Mouse (Mus musculus) kidney, postnatal 4 days (tissue): ENCODE data around the gene Wdr75.

Experiments used
- DNase-seq, 2 experiments: peaks; one replicate each; pipeline ENCODE4 v3.0.0; 2021; ENCODE audit warnings: mixed read lengths in 2 of 2

Gene Wdr75

DNA sequence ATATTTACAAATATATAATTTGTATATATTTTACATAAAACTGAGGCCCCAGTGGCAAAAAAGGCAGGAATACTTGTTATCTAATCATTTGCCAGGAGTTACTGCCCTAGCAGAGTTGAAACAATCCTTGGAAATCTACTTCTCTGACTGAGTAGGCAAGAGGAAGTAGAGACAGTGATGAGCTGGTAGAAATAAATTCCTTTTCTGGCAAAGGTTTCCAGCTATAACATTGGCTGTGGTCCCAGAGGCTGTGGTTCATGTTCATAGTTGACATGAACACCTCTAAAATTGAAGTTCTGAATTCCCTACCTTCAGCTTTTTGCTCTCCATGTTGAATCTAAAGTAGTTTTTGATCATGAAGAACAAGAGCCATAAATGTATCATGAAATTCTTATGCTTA lies 43.3 kb downstream of the Wdr75 start:
- DNase-seq = no peak

DNA sequence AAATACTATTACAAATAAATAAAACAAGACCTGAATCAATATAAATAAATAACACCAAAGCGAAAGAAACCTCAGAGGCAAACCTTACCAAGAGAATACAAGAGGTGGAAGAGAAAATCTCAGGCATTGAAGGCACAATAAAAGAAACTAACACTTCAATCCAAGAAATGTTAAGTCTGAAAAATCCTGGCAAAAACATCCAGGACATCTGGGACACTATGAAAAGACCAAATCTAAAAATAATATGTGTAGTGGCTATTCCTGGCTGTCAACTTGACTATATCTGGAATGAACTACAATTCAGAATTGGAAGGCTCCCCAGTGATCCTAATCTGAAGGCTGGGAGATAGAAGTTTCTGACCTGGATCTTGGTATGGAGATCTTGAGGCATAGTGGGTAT lies 50.5 kb downstream of the Wdr75 start:
- no peak for DNase-seq

DNA sequence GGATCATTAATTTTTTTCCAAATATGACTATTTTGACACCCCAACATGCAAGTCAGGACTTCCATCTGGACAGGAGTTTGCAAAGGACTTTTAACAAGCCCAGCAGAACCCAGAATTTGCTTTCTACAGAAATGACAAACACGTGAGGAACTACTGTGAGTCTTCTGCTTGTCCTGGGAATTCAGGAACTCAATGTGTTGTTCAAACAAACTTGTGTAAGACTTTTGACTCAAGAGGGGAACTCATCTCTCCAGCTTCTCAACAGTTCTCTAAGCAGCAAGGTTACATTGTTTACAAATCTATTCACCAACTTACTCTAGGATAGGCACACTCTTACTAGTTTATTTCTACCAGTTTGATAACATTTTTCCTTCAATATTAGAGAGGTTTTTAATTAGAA lies 63.1 kb downstream of the Wdr75 start:
- DNase-seq = no peak

DNA sequence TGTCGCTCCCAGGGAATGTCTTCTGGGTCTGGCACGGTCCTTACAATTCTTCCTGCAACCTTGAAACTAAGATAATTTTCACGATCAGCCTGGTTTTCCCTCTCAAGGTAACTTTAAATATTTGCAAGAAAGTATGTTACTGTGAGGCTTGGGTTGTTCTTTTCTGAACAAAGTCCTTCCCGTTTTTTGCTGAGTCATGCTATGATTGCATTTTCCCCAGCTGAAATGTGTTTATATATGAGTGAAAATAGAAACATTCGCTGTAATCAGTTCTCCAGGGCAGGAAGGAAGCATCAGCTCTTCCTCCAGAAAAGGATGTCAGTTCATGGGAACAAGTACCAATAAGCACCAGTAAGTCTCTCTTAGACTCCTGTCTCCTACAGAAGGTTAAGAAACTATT lies 65.4 kb downstream of the Wdr75 start:
- no peak for DNase-seq

DNA sequence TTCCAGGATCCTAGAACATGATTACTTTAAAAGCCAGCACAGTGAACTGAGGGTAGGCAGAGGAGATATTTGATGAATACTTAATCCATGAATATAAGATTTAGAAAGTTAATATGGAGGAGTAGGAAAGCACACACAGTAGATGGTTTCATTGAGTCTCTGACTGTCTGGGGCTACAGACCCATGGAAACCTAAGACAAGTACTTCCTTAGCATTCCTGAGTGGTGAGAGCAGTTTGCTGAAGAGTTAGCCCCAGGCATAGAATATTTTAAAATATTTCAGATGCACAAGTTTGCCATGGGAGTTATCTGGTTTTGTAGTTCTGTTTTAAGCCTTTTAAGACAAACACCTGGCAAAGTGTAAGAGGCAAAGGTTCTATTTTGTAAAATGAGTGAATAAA lies 66.2 kb downstream of the Wdr75 start:
- DNase-seq = no peak

DNA sequence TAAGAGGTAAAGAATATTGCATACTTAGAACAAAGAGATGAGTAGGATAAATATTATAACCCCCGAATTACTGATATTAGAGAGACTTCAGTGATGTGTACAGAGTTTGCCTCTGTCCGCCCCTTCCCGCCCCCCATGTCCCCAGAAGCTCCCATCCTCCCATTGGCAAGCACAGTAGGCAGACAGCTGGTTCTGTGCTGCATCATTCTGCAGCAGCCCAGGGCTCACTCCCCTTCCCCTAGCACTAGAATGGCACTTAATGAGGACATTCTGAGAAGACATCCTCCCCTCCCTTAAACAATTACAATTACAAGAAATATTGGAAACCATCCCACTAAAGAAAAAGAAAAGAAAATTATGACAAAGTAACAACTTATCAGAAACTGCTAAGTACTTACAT lies 68.7 kb downstream of the Wdr75 start:
- peak; percentile 32 to 43 for DNase-seq

DNA sequence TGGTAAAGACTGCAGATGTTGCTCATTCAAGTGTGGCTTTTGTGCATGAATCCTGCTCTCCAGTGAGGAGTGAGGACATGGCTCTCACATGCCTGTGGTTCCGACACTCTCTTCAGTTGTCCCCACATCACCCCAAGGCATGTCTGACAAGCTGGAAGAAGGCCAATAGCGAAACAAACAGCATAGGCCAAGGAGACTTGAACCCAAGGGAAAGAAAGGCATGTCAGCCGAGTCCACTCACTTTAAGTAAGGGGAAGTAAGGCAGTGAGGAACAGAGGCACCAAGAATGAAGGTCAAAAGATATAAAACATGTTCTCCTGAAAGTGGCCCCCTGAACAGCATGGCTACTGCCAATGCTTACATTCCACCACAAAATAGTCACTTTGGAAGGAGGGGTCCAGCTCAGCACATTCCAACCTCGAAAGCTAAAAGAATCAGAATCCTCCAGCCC lies 69.6 kb downstream of the Wdr75 start:
- peak; percentile 57 to 68 for DNase-seq

DNA sequence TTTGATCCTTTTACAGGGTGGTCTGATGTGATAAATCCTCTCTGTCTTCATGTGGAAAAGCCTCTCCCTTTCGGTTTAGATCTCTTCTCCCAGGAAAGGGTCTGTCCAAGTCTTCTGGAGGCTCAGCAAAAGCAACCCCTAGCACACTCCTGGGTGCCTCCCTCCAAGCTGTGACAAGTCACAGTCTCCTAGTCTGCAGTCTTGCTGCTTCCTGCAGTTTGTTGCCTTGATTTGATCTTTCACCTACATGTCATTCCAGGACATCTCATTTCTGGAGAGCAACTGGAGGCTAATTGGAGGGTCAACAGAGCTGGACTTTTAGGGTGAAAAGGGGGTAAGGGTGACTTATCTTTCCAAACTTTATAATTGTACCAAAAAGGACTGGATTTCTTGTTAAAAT lies 70.3 kb downstream of the Wdr75 start:
- DNase-seq = peak; percentile 31 to 46

DNA sequence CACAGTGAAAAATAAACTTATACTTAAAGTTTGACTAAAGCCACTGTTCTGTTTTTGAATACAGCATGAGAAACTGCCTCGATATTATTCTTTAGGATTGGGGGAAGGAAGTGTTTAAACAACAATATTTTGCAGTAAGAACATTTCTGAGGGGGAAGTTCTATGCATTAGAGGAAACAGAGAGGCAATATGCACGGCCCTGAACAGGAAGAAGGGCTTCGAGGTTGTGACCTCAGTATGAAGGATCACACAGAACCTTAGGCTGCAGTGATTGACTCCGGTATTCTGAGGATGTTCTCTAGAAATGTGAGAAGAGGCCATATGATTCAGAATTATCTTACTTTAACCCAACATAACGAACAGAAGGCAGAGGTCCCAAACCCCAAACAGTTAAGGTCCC lies 70.8 kb downstream of the Wdr75 start:
- no peak for DNase-seq

DNA sequence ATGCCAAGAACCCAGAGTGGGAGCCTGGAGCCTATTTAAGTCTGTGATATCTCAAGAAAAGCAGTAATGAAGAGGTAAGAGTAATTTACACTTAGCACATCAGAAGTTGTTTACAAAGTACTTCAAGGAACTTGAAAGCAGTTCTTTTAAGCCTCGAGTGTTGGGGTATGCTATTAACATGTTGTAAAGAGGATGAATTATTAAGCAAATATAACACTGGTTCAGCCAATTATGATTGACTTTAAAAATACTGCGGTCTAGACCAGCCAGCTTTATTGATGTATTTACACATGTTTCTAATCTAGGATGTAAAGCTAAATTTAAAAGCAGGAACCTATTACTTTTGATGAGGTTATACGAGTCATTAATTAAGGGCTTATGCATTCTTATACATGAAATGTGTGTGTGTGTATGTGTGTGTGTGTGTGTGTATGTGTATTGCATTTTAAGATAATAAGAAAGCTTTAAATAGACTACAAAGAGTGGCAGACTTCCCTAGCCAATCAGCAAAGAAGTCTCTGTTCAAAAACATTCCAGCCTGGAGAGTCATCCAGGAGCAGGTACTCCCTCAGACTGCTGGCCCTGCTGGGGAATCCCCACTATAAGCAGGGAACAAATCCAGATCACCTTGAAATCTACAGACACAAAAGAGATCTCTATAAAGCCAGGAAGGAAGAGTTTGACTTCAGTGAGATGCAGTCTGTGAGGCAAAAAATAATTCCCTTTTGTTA lies 71.5 kb downstream of the Wdr75 start:
- DNase-seq = peak; percentile 17 to 20

DNA sequence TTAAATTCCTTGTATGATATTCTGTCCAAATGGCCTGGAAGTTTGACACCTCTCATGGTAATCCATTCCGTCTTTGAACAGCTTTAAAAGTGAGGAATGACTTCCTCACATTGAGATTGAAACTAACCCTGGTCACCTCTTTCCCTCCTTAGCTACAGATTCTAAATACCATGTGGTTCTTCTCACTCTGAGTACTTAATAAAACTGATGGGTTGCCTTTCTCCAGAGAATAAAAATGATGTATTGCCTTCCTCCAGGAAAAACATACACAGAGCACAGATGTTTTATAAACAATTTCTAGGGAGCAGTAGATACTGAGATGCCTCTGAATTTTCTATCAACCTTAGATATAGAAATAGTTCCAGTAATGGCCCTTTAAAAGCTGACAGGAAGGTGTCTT lies 73.1 kb downstream of the Wdr75 start:
- no peak for DNase-seq

DNA sequence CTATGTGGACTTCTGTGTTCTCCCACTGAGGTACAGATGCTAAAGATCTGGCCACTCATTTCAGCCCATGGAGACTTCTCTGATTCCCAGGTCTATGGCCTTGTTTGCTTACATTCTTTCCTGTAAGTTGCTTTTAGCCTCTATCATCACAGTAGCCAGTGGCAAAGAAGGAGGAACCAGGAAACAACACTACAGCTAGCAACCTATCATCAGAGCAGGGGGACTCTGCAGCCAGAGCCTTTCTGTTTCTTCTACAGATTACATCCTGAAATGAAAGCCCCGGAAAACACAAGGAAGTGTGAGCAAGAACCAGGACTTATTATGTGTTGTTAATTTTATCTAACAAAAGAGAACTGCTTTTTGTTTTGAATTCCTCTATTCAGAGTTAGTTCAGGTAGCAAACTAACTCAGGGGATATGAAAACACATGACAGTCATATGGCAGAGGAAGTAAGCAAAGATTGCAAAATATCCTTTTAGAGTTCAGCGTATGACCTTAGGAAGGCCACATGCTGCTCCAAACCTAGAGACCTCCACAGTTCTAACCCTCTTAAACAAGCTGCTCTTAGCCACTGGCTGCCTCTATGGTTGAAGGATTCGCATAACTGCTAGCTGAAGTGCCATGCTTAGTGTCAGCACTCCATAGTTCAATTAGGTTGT lies 73.6 kb downstream of the Wdr75 start:
- DNase-seq = peak in 1 of 2 experiments; percentile 15
